Mouse (Mus musculus) T-helper 17 cell (primary cell): ENCODE measurements around the gene Arhgap35.
"Not testable (repeated sequence)": the region's sequence is repeated elsewhere in the genome, so short reads cannot be mapped to it uniquely, and the experiment has no call there.

Experiments
- in situ Hi-C, 2 experiments: fragments of 300-600 bp; cut with MboI, MseI; formaldehyde crosslinking; loops; 1 replicate in 1 of 2; 2 replicates in 1 of 2; pipeline ENCODE4 v1.15.1; 2025; ENCODE audit warnings: high pct_unique_total_duplicates in 2 of 2

The Arhgap35 gene

GRCm38 (mm10) chr7:16614888-16615715 is at the start of gene Arhgap35:
TSS of gene Arhgap35 (minus strand) at chr7:16614993.
- in situ Hi-C loops = loop anchor here (10.0 kb wide), 1 partner anchor 110 kb away; no protein-coding TSS in a partner anchor

GRCm38 (mm10) chr7:16644260-16644659 is 29.5 kb upstream of the Arhgap35 start:
- in situ Hi-C loops = no loop called here

GRCm38 (mm10) chr7:16643106-16643505 is 28.3 kb upstream of the Arhgap35 start:
- in situ Hi-C loops = not testable (repeated sequence)

GRCm38 (mm10) chr7:16639028-16639427 is 24.2 kb upstream of the Arhgap35 start:
- in situ Hi-C loops = no loop called here

- in situ Hi-C loops = no loop called here
These were observed 20.3 kb upstream of the Arhgap35 start for GRCm38 (mm10) chr7:16635116-16635515.

- in situ Hi-C loops = not testable (repeated sequence)
These were observed 19.1 kb upstream of the Arhgap35 start for GRCm38 (mm10) chr7:16633913-16634312.

GRCm38 (mm10) chr7:16631932-16632331 is 17.1 kb upstream of the Arhgap35 start:
- in situ Hi-C loops = no loop called here

- in situ Hi-C loops = no loop called here
These were observed 16.2 kb upstream of the Arhgap35 start for GRCm38 (mm10) chr7:16631025-16631424.

- in situ Hi-C loops = loop anchor here in 1 of 2 experiments (5.0 kb wide), 1 partner anchor 83 kb away; no protein-coding TSS in a partner anchor
These were observed 15.0 kb upstream of the Arhgap35 start for GRCm38 (mm10) chr7:16629598-16630296.

GRCm38 (mm10) chr7:16628096-16628771 is 13.4 kb upstream of the Arhgap35 start:
- in situ Hi-C loops = loop anchor here in 1 of 2 experiments (5.0 kb wide), 1 partner anchor 84 kb away; no protein-coding TSS in a partner anchor

- in situ Hi-C loops = no loop called here
These were observed 8.9 kb upstream of the Arhgap35 start for GRCm38 (mm10) chr7:16623687-16624086.

GRCm38 (mm10) chr7:16623131-16623530 is 8.3 kb upstream of the Arhgap35 start:
- in situ Hi-C loops = no loop called here

- in situ Hi-C loops = no loop called here
These were observed 6.4 kb upstream of the Arhgap35 start for GRCm38 (mm10) chr7:16621066-16621622.

- in situ Hi-C loops = loop anchor here (10.0 kb wide), 1 partner anchor 114 kb away; no protein-coding TSS in a partner anchor
These were observed 3.9 kb upstream of the Arhgap35 start for GRCm38 (mm10) chr7:16618661-16619211.

- in situ Hi-C loops = loop anchor here (10.0 kb wide), 1 partner anchor 112 kb away; no protein-coding TSS in a partner anchor
These were observed 2.3 kb upstream of the Arhgap35 start for GRCm38 (mm10) chr7:16617045-16617444.

- in situ Hi-C loops = loop anchor here (10.0 kb wide), 1 partner anchor 110 kb away; no protein-coding TSS in a partner anchor
These were observed 464 bp downstream of the Arhgap35 start for GRCm38 (mm10) chr7:16614171-16614887.

- in situ Hi-C loops = loop anchor here (10.0 kb wide), 1 partner anchor 109 kb away; no protein-coding TSS in a partner anchor
These were observed 1.2 kb downstream of the Arhgap35 start for GRCm38 (mm10) chr7:16613461-16614170.

GRCm38 (mm10) chr7:16610345-16610744 is 4.4 kb downstream of the Arhgap35 start:
- in situ Hi-C loops = loop anchor here (10.0 kb wide), 1 partner anchor 106 kb away; no protein-coding TSS in a partner anchor

- in situ Hi-C loops = no loop called here
These were observed 5.8 kb downstream of the Arhgap35 start for GRCm38 (mm10) chr7:16608961-16609360.

GRCm38 (mm10) chr7:16608046-16608445 is 6.7 kb downstream of the Arhgap35 start:
- in situ Hi-C loops = no loop called here
